Mouse (Mus musculus): Measurements from ENCODE around the gene Dnajb4. TPM values are rescaled to one million over a fixed set of nuclear protein-coding genes. Genes with fewer than 3 reads are reported as not detected.
"Not testable (repeated sequence)": the region's sequence is repeated elsewhere in the genome, so short reads cannot be mapped to it uniquely, and the experiment has no call there.

Gene Dnajb4
- polyA plus RNA-seq, 1 experiment, result not detected

GRCm38 (mm10) chr3:152130963-152131362, 79.1 kb downstream of the Dnajb4 start:
- Histone ChIP-seq H3K4me1 (ENCODE audit: control insufficient read depth, insufficient read depth, low read length) (no peaks in the 10 kb centered on the region), H3K4me3 (ENCODE audit: insufficient read depth, low read depth, low read length) (no peak overlapping the region), H3K27ac (ENCODE audit: insufficient read depth, low read depth, low read length) (no peak overlapping the region)
- TF ChIP-seq CTCF (IDR thresholded peaks at IDR 0.05; ENCODE audit: insufficient read depth, low read depth, low read length) (no peak), POLR2A (IDR thresholded peaks at IDR 0.05; ENCODE audit: insufficient read depth, low read depth, low read length) (no peak)
- 92% methylated on average over 4 of the region's 4 CpGs for WGBS

DNA sequence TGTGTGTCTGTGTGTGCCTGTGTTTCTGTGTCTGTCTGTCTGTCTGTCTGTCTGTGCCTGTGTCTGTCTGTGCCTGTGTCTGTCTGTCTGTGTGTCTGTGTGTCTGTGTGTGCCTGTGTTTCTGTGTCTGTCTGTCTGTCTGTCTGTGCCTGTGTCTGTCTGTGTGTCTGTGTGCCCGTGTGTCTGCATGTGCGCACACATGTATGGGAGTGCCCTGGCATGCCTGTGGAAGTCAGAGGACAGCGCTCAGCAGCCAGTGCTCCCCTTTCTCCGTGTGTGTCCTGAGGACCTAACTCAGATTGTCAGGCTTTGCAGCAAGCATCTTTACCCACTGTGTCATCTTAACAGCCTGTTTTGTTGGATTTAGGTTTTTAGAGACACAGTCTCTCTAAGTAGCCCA, 80.7 kb downstream of the Dnajb4 start:
- H3K4me3 ChIP-seq (ENCODE audit: insufficient read depth, low read depth, low read length); H3K4me1 ChIP-seq (ENCODE audit: control insufficient read depth, insufficient read depth, low read length); H3K27ac ChIP-seq (ENCODE audit: insufficient read depth, low read depth, low read length): not testable (repeated sequence)
- WGBS, result 93% methylated on average over 4 of the region's 4 CpGs

- no peak overlapping the region for H3K27ac ChIP-seq (ENCODE audit: insufficient read depth, low read depth, low read length)
- H3K4me1 ChIP-seq (ENCODE audit: control insufficient read depth, insufficient read depth, low read length), result no peaks in the 10 kb centered on the region
- TF ChIP-seq CTCF (IDR thresholded peaks at IDR 0.05; ENCODE audit: insufficient read depth, low read depth, low read length) (no peak), POLR2A (IDR thresholded peaks at IDR 0.05; ENCODE audit: insufficient read depth, low read depth, low read length) (no peak)
- no peak overlapping the region for H3K4me3 ChIP-seq (ENCODE audit: insufficient read depth, low read depth, low read length)
- whole genome bisulfite sequencing, result 80% methylated on average over 7 of the region's 7 CpGs
Observed at GRCm38 (mm10) chr3:152128631-152129030, 81.5 kb downstream of the Dnajb4 start.

Other genes with a start within 250 kb of the Dnajb4 start
- not detected in 2 replicates for gene Gipc2, start 44.1 kb downstream of the Dnajb4 start, polyA plus RNA-seq (2012; ENCODE audit: insufficient read depth, insufficient read length, low replicate concordance, missing spikeins)
- 284 TPM in 1 of 2 replicates, not detected in the other for gene Fubp1, start 120 bp upstream of the Dnajb4 start, polyA plus RNA-seq (2012; ENCODE audit: insufficient read depth, insufficient read length, low replicate concordance, missing spikeins)
- gene Nexn, start 56.0 kb upstream of the Dnajb4 start, polyA plus RNA-seq (2012; ENCODE audit: insufficient read depth, insufficient read length, low replicate concordance, missing spikeins), result not detected in 2 replicates
- not detected in 2 replicates for gene Miga1, start 130.1 kb upstream of the Dnajb4 start, polyA plus RNA-seq (2012; ENCODE audit: insufficient read depth, insufficient read length, low replicate concordance, missing spikeins)
- gene Usp33, start 136.2 kb upstream of the Dnajb4 start, polyA plus RNA-seq (2012; ENCODE audit: insufficient read depth, insufficient read length, low replicate concordance, missing spikeins), result not detected in 2 replicates
- not detected in 2 replicates for gene Zzz3, start 185.2 kb upstream of the Dnajb4 start, polyA plus RNA-seq (2012; ENCODE audit: insufficient read depth, insufficient read length, low replicate concordance, missing spikeins)